Comparison of ENCODE assay signal across 8 mouse cellular contexts in genomic region chr19:55061951-55062350, GRCm38 (mm10).
DNase-seq lines count a peak whose midpoint lies in the region; ATAC-seq and TF ChIP-seq lines count a peak whose summit lies in the region.

No protein-coding gene starts in this region.

- peak; percentile 21 to 42 for DNase-seq in spleen, adult 2 months (ENCODE audit: low read depth in 1 of 2, low spot score in 2 of 2)
- no peak for DNase-seq in spleen, postnatal 4 days (ENCODE audit: low spot score in 2 of 2)
- peak; percentile 47 to 61 for DNase-seq in kidney, postnatal 4 days
- peak; percentile 39 for DNase-seq in lung, postnatal 14 days
- peak; percentile 56 for DNase-seq in retina, postnatal 7 days (ENCODE audit: low read depth, low spot score)
- DNase-seq in ovary, adult 18-20 months (ENCODE audit: low spot score) = no peak

- peak; percentile 32; the same call in 1 of the 2 replicates for TF ChIP-seq CTCF in spleen, adult 2 months (IDR thresholded peaks at IDR 0.05; ENCODE audit: extremely low read depth, insufficient read depth, insufficient read length, insufficient replicate concordance)
- TF ChIP-seq CTCF in bone marrow macrophage, adult 2 months (IDR thresholded peaks at IDR 0.05; ENCODE audit: low read depth, low read length) = 0 out of 2 replicates have a peak, but pooled peaks have one; percentile 19

- H3K9ac ChIP-seq in forebrain, embryonic 15.5 days (replicated peaks) = no peak overlapping the region

- H3K9me3 ChIP-seq in forebrain, embryonic 15.5 days = no peaks in the 10 kb centered on the region

- 0 out of 2 replicates have a peak, but pooled peaks cover 4% of the 10 kb centered on the region for H3K4me1 ChIP-seq in spleen, adult 2 months (ENCODE audit: control insufficient read depth, insufficient read depth, insufficient read length)
- 0 out of 2 replicates have a peak, but pooled peaks cover 2% of the 10 kb centered on the region for H3K4me1 ChIP-seq in bone marrow macrophage, adult 2 months (ENCODE audit: control insufficient read depth, insufficient read depth, low read length)
- peaks cover 7% of the 10 kb centered on the region for H3K4me1 ChIP-seq in forebrain, embryonic 15.5 days

- ATAC-seq in forebrain, embryonic 15.5 days (replicated peaks) = peak; percentile 30

- H3K36me3 ChIP-seq in spleen, adult 2 months (ENCODE audit: control insufficient read depth, insufficient read depth, low read length) = no peaks in the 10 kb centered on the region
- H3K36me3 ChIP-seq in forebrain, embryonic 15.5 days = no peaks in the 10 kb centered on the region

- no peak for TF ChIP-seq POLR2A in spleen, adult 2 months (IDR thresholded peaks at IDR 0.05; ENCODE audit: low read depth, low read length)
- no peak for TF ChIP-seq POLR2A in bone marrow macrophage, adult 2 months (IDR thresholded peaks at IDR 0.05; ENCODE audit: borderline replicate concordance, low read depth, low read length)

- H3K27me3 ChIP-seq in spleen, adult 2 months (ENCODE audit: control insufficient read depth, insufficient read depth, low read length) = no peaks in the 10 kb centered on the region
- H3K27me3 ChIP-seq in forebrain, embryonic 15.5 days = no peaks in the 10 kb centered on the region

- 18% methylated on average over 5 of the region's 5 CpGs for WGBS in spleen, adult 2 months
- WGBS in forebrain, embryonic 15.5 days = 23% methylated on average over 5 of the region's 5 CpGs

- H3K4me3 ChIP-seq in spleen, adult 2 months (ENCODE audit: extremely low read depth, insufficient read depth, insufficient read length) = no peak overlapping the region
- no peak overlapping the region for H3K4me3 ChIP-seq in bone marrow macrophage, adult 2 months (ENCODE audit: insufficient read depth, low read length)
- no peak overlapping the region for H3K4me3 ChIP-seq in forebrain, embryonic 15.5 days

- no peak overlapping the region for H3K27ac ChIP-seq in spleen, adult 2 months (ENCODE audit: insufficient read depth, low read length)
- no peak overlapping the region for H3K27ac ChIP-seq in bone marrow macrophage, adult 2 months (ENCODE audit: insufficient read depth, low read depth, low read length)
- no peak overlapping the region for H3K27ac ChIP-seq in forebrain, embryonic 15.5 days (replicated peaks)

- no peak overlapping the region for H3K4me2 ChIP-seq in forebrain, embryonic 15.5 days (replicated peaks)

Comparison
In these comparisons a context has a peak if more than half of its experiments do, and no peak if none do; other contexts are left out.
1. DNase-seq: peak in spleen, adult 2 months (2 of 2), kidney, postnatal 4 days (2 of 2), lung, postnatal 14 days (single experiment) and retina, postnatal 7 days (single experiment); none in spleen, postnatal 4 days (0 of 2) and ovary, adult 18-20 months (single experiment).